Mouse (Mus musculus): Measurements from ENCODE around the gene Olfr460.
A peak's percentile ranks its signal among the peaks of the same experiment; 100 is the strongest.
"Not testable (repeated sequence)": the region's sequence is repeated elsewhere in the genome, so short reads cannot be mapped to it uniquely, and the experiment has no call there.

Gene Olfr460

DNA sequence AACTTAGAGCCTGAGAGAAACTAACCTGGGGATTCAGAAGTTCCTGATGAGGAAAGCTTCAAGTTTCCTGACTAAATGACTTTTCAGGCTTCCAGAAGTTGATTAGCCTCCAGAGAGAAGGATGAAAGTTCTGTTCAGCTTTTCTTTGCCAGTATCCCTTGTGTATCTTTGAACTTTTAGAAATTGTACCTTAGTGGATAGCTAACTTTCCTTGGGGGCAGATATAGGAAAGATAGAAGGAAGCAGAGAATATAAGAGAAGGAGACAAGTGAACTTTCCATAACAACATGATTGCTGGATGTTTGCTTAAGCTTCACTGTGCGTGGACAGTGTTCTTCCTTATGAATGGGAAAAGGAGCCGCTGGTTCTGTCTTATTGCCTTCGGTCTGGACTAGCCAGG lies at the start of gene Olfr460:
Olfr460 (plus strand) TSS at position 301 of the 400 bp plus-strand sequence.
- DNase-seq (ENCODE audit: low read depth, low spot score): no peak

DNA sequence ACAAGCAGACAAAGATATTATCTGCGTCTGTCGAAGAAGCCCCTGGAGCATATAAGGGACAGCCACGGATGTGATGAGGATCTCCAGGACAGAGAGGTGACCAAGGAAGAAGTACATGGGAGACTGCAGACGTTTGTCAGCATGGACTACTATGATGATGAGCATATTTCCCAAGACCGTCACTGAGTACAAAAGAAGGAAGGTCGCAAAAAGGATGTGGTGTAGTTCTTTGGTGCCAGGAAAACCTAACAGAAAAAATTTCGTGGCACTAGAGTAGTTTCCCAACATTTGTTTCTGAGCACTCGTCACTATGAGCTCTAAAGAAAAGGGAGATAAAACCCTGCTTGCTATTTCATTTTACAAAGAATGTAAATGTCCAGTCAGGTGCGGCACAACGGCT lies 24.6 kb upstream of the Olfr460 start:
- DNase-seq (ENCODE audit: low read depth, low spot score): no peak

- DNase-seq (ENCODE audit: low read depth, low spot score): no peak
These were observed 14.3 kb upstream of the Olfr460 start, which contains the start of gene Olfr461 for GRCm38 (mm10) chr6:40554950-40555349. TSS of gene Olfr461 (minus strand) at chr6:40555050.

DNA sequence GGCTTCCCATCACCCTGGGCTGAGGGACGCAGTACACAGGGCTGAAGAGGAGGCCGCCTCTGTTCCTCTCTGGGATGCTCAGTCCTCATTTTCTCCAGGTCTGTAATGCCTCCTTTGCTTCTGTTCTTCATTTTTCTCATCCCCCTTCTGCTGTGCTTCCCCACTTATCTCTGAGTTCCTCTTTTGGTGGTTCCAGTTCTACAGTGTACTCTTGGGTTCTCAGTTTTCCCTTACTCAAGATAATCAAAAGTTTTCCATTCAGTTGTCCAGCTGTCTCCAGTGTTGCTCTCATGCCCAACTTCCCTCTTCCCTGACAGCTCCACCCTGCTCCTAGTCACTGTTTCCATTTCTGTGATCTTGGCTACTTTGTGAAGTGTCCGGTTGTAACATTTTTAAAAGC lies 4.3 kb downstream of the Olfr460 start:
- no peak for DNase-seq (ENCODE audit: low read depth, low spot score)

GRCm38 (mm10) chr6:40576305-40576704 lies 7.0 kb downstream of the Olfr460 start:
- DNase-seq (ENCODE audit: low read depth, low spot score): peak; percentile 29

GRCm38 (mm10) chr6:40584336-40584735 lies 15.0 kb downstream of the Olfr460 start:
- DNase-seq (ENCODE audit: low read depth, low spot score): no peak

GRCm38 (mm10) chr6:40585645-40586044 lies 16.4 kb downstream of the Olfr460 start, which contains the start of gene Clec5a:
TSS of gene Clec5a (minus strand) at chr6:40585821.
- no peak for DNase-seq (ENCODE audit: low read depth, low spot score)

DNA sequence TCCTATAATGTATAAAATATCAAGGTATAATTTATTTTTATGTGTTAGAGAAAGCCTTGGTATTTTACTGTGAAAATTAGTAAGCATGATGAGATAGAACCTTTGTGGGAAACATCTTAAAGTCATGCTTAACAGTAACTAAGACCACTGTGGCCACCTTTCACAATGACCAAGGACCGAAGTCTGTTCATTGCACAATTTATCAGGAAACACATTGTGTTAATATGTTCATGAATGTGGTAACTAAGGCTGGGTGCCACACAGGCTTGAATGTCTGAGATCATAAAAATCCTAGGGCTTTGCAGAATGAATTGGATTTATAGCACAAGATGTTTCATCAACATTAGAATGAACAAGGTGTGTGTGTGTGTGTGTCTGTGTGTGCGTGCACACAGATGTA lies 19.1 kb downstream of the Olfr460 start:
- no peak for DNase-seq (ENCODE audit: low read depth, low spot score)

- DNase-seq (ENCODE audit: low read depth, low spot score): no peak
These were observed 25.7 kb downstream of the Olfr460 start for GRCm38 (mm10) chr6:40594804-40595550.

DNA sequence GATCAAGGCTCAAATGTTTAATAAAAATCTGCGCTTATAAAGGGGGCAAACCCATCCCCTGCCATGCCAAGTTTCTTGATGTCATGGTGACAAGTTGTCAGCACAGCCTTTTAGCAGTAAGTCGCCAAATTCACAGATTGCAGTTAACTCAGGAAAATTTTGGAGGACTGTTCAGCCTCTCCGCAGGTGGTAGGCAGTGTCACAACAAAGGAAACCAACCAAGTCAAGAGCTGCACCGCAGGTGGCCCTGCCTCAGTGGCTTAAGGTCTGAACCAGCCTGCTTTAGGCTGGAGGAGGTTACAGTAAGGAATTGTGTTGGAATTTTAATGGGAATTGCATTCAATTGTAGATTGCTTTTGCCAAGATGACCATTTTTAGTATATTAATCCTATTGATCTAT lies 29.3 kb downstream of the Olfr460 start:
- DNase-seq (ENCODE audit: low read depth, low spot score): not testable (repeated sequence)

DNA sequence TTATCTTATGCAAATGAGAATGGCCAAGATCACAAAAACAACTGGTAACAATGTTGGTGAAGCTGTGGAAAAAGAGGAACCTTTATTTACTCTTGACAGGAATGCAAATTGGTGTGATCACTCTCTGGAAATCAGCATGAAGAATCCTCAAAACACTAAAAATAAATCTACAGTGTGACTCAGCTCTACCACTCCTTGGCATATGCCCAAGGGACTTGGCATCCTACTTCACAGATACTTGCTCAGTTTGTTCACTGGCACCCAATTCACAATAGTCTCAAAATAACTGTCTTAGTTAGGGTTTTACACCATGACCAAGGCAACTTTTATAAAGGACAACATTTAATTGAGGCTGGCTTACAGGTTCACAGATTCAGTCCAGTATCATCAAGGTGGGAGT lies 38.1 kb downstream of the Olfr460 start:
- DNase-seq (ENCODE audit: low read depth, low spot score): peak; percentile 83

GRCm38 (mm10) chr6:40610244-40610643 lies 41.0 kb downstream of the Olfr460 start:
- peak; percentile 49 for DNase-seq (ENCODE audit: low read depth, low spot score)

- DNase-seq (ENCODE audit: low read depth, low spot score): no peak
These were observed 44.1 kb downstream of the Olfr460 start, which contains the start of gene Tas2r138 for GRCm38 (mm10) chr6:40613260-40613852. TSS of gene Tas2r138 (minus strand) at chr6:40613310.

DNA sequence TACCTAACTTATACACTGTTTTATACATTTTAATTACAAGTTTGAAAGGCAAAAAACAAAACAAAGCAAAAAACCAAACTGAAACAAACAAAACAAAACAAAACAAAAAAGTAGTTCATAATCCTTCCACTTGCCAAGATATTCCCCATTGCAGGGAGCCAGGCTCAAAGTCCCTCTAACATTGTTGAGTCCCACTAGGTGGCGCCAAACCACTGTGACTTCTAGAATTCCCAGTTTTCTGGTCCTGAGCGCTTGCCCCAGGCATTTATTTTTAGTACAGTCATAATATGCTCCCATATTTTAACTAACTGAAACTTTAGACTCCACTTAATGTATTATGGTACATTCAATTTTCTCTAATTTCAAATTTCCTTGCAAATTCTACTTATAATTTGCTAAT lies 48.7 kb downstream of the Olfr460 start:
- DNase-seq (ENCODE audit: low read depth, low spot score): peak; percentile 29
